Mouse (Mus musculus) cerebellum, postnatal 14 days (tissue): ENCODE data around the gene Gm10681.
"Not testable (repeated sequence)": the region's sequence is repeated elsewhere in the genome, so short reads cannot be mapped to it uniquely, and the experiment has no call there.

Experiments
- DNase-seq, 2 experiments: peaks; one replicate each; pipeline ENCODE4 v3.0.0; 2021; ENCODE audit warnings: mixed read lengths in 2 of 2

Gene Gm10681

DNA sequence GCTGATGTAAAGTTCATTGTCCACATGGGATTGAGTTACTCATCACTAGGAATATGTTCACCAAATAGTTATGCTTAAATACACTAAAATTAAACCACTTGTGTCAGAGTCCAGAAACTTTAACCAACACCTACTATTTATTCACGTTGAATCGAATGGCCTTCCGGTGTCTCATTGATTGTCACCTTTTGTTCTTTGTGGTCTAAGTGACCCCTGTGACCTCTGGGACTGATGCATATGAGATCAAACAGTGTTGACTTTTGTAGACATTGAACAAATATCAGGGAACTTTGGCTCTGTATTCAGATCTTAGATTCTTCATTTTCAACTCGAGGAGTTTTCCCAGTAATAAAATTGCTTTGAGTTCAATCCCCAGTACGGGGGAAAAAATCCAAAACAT is 81.4 kb downstream of the Gm10681 start:
- not testable (repeated sequence) for DNase-seq
